Mouse (Mus musculus) lung, postnatal 0 days (tissue): ENCODE data around the gene Sun2.

Experiments
- CTCF ChIP-seq: IDR thresholded peaks from 2 replicates; pipeline ENCODE4 v1.5.1; 2016; ENCODE audit warnings: antibody characterized with exemption, mild to moderate bottlenecking
- EP300 ChIP-seq: IDR thresholded peaks from 2 replicates; pipeline ENCODE4 v1.6.1; 2016; ENCODE audit warnings: antibody characterized with exemption, mild to moderate bottlenecking, control low read depth

DNA sequence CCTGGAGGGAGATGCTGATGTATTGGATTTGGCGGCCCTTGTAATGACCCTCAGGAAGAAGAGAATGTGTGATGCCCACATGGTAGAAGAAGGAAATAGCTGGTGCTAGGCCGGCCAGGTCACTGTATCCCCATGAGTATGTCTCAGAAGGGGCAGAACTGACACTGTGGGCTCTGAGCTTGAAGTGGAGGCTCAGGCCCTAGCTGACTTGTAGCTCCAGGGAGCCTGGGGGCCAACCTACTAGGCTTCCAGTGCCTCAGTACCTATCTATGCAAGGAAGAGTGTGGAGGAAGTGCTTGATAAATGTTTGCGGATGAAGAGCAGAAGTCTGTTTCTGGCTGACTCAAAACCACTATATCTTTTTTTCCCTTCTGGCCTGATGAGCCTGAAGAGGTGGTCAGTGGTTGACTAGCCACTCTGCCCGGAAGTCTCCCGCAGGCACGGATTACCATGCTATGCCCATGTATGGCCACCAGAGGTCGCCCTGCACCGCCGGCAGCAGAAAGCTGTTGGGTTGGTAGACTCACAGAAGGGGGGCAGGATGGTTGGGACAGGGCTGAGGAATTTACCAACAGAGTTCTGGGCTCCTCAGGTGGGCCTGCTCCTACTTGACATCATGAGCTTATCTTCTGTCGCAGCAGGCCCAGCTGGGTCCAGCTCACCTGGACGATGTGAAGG is 10.5 kb upstream of the Sun2 start:
- TF ChIP-seq CTCF (peak; percentile 100), EP300 (no peak)
